Mouse (Mus musculus) kidney, adult 2 months (tissue): Measurements from ENCODE around the gene Wtip.

Experiments
- CTCF ChIP-seq: fragments of 200-500 bp; conservative IDR thresholded peaks from 2 replicates; pipeline ENCODE4 v1.5.1; 2011; ENCODE audit warnings: low read depth, mild to moderate bottlenecking, control low read depth, low read length, moderate library complexity, mixed read lengths; ENCODE audit not compliant: insufficient read depth, insufficient read length
- POLR2A ChIP-seq: fragments of 200-500 bp; IDR thresholded peaks from one replicate; pipeline ENCODE4 v1.6.1; 2011; ENCODE audit warnings: low read depth, low read length, control low read depth

DNA sequence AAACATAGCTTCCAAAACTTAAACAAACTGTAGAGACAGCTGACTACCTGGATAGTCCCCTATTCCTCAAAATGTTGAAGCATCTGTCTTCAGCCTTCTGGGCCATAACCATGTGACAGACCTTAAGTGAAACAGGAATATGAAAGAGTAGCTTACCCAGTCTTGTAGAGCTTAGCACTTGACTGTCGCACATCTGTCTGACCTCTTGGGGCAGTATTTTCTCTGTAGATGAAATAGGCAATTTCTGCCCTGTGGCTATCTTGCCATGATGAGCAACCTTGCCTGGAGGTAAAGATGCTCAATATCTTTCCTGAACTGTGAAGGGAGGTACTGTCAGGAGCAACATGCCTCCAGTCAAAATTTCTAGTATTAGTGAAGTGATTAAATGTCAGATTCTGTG lies 39.2 kb upstream of the Wtip start:
- TF ChIP-seq POLR2A, result no peak
- no peak for TF ChIP-seq CTCF
